Mouse (Mus musculus) C2C12 (cell line): ENCODE measurements around the gene Nipa2.

Experiments used
- CEBPB ChIP-seq: IDR thresholded peaks from one replicate; pipeline ENCODE4 v1.6.1; 2011; ENCODE audit warnings: low read depth, mild to moderate bottlenecking, control low read depth, moderate library complexity
- CTCF ChIP-seq: IDR thresholded peaks from one replicate; pipeline ENCODE4 v1.5.1; 2011; ENCODE audit not compliant: control insufficient read depth, insufficient read depth, insufficient read length
- FOSL1 ChIP-seq: IDR thresholded peaks from one replicate; pipeline ENCODE4 v1.8.0; 2011; ENCODE audit warnings: mild to moderate bottlenecking, low read length; ENCODE audit not compliant: poor library complexity, insufficient read depth, severe bottlenecking
- MAX ChIP-seq: IDR thresholded peaks from one replicate; pipeline ENCODE4 v1.6.1; 2011; ENCODE audit warnings: mild to moderate bottlenecking, control low read depth
- MYOD1 ChIP-seq: IDR thresholded peaks from one replicate; pipeline ENCODE4 v1.6.1; 2011; ENCODE audit warnings: low read depth; ENCODE audit not compliant: control insufficient read depth, insufficient read length
- USF1 ChIP-seq: IDR thresholded peaks from one replicate; pipeline ENCODE4 v1.6.1; 2011; ENCODE audit warnings: low read depth, mild to moderate bottlenecking, control low read depth, moderate library complexity

GRCm38 (mm10) chr7:55956054-55956453 lies 6.2 kb downstream of the Nipa2 start:
- no peak for TF ChIP-seq CTCF
- TF ChIP-seq USF1: no peak
- no peak for TF ChIP-seq MYOD1
- no peak for TF ChIP-seq FOSL1
- no peak for TF ChIP-seq MAX
- TF ChIP-seq CEBPB: no peak
